In the genomic region with DNA sequence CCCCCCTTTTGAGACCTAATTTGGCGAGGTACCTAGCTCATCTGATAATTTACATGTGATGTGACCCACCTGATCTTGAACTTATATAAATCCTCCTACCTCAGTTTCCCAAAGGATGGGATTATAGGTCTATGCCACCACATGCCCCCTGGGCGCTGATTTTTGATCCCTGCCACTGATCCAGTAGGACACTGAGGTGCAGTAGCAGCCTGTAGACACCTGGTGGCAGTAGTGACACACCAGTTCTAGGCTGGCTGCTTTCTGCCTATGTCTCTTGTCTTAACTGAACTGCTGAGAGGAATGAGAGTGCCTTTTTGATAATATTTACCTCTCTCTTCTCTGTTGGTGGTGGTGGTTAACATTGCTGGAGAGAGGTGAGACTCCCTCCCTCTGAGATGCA, we compare ENCODE assay signal across 7 mouse cellular contexts.
DNase-seq lines count a peak whose midpoint lies in the region; ATAC-seq and TF ChIP-seq lines count a peak whose summit lies in the region.

No protein-coding gene starts in this region.

- TF ChIP-seq CTCF in brain, embryonic 14.5 days (IDR thresholded peaks at IDR 0.05; ENCODE audit: borderline replicate concordance, extremely low read depth, insufficient read depth, insufficient read length), result peak; percentile 95

- ATAC-seq in erythroblast, adult 5-6 weeks (replicated peaks; ENCODE audit: low FRiP score, poor library complexity, severe bottlenecking), result 0 out of 2 replicates have a peak, but pooled peaks have one; percentile 51
- ATAC-seq in megakaryocyte, adult 5-6 weeks (ENCODE audit: poor library complexity, severe bottlenecking), result peak; percentile 88

- TF ChIP-seq POLR2A in brain, embryonic 14.5 days (IDR thresholded peaks at IDR 0.05; ENCODE audit: borderline replicate concordance, extremely low read depth, insufficient read depth, insufficient read length, poor library complexity, severe bottlenecking), result no peak

- intact Hi-C loops in heart, postnatal 36 days (cut with DNase I), result loop anchor here (2.0 kb wide), 3 partner anchors 319 to 513 kb away; no protein-coding TSS in a partner anchor

- peak; percentile 55 for DNase-seq in Muller cell, postnatal 12 days (ENCODE audit: inconsistent ontology term)
- peak; percentile 87 for DNase-seq in brain, embryonic 14.5 days (ENCODE audit: low read depth)
- peak; percentile 53 to 68 for DNase-seq in heart, postnatal 36 days
- DNase-seq in layer of hippocampus, postnatal 14 days (ENCODE audit: low spot score in 2 of 2), result peak; percentile 83 to 91
- peak; percentile 32 for DNase-seq in skeletal muscle tissue, adult 2 months (ENCODE audit: low read depth, low spot score)

Comparison
In these comparisons a context has a peak if more than half of its experiments do, and no peak if none do; other contexts are left out.
1. Peak in every context shown above with its lines: DNase-seq and ATAC-seq.
2. DNase-seq: peak in every context shown above with its lines; median percentile 87 in brain, embryonic 14.5 days; 87 in layer of hippocampus, postnatal 14 days; 60 in heart, postnatal 36 days; 55 in Muller cell, postnatal 12 days; 32 in skeletal muscle tissue, adult 2 months.